10 mouse cellular contexts compared by ENCODE assay signal in genomic region chr17:24248641-24249040, GRCm38 (mm10). TPM values are rescaled to one million over a fixed set of nuclear protein-coding genes. Genes with fewer than 3 reads are reported as not detected.
DNase-seq lines count a peak whose midpoint lies in the region; ATAC-seq and TF ChIP-seq lines count a peak whose summit lies in the region.
"Had no signal": no experiment of that assay in that cellular context is flagged by ENCODE, and none has a peak within 500 bp of the region (broad histone marks: within the 10 kb centered on the region; RNA-seq: fewer than 3 reads in every experiment).

No protein-coding gene starts in this region.

- peaks cover 11% of the 10 kb centered on the region for H3K9me3 ChIP-seq in forebrain, embryonic 13.5 days (replicated peaks)
- H3K9me3 ChIP-seq in forebrain, embryonic 15.5 days = peaks cover 3% of the 10 kb centered on the region; the same call in 1 of the 2 replicates
- peaks cover 8% of the 10 kb centered on the region for H3K9me3 ChIP-seq in liver, embryonic 11.5 days (ENCODE audit: control insufficient read depth, low read length)
- H3K9me3 ChIP-seq in CH12.LX (replicated peaks; ENCODE audit: low read length) = peaks cover 13% of the 10 kb centered on the region
- no peaks in the 10 kb centered on the region for H3K9me3 ChIP-seq in liver, postnatal 0 days (ENCODE audit: low read length)

- TF ChIP-seq CTCF in CH12.LX (conservative IDR thresholded peaks at IDR 0.05 in 1 of 2, IDR thresholded peaks at IDR 0.05 in 1 of 2; ENCODE audit: low read depth in 2 of 2, low read length in 2 of 2) = peak; percentile 23 to 27; a peak in 1 of 4 replicates
- TF ChIP-seq CTCF in liver, postnatal 0 days (IDR thresholded peaks at IDR 0.05; ENCODE audit: low read depth) = peak; percentile 52

- 96% methylated on average over 2 of the region's 2 CpGs for WGBS in forebrain, embryonic 13.5 days
- WGBS in forebrain, embryonic 15.5 days = 93% methylated on average over 2 of the region's 2 CpGs
- 93% methylated on average over 2 of the region's 2 CpGs for WGBS in liver, embryonic 11.5 days
- 97% methylated on average over 2 of the region's 2 CpGs for WGBS in liver, postnatal 0 days (ENCODE audit: insufficient replicate concordance)

- no peak for DNase-seq in liver, embryonic 11.5 days (ENCODE audit: low spot score)
- DNase-seq in liver = no peak
- peak; percentile 30 for DNase-seq in CH12.LX (ENCODE audit: extremely low read depth)
- DNase-seq in liver, postnatal 0 days = no peak
- DNase-seq in right cerebral cortex, postnatal 10 days (ENCODE audit: low spot score in 2 of 2) = no peak
- DNase-seq in adrenal gland, adult 8-10 months = no peak
- DNase-seq: cerebellum, adult 2 months had no signal

- dilution Hi-C loops in CH12.LX (cut with MboI; ENCODE audit: extremely low pct_ligation_motif_present, extremely low pct_unique_long_range_greater_than_20kb, low sequenced_read_pairs) = no loop called here

- no peak for TF ChIP-seq POLR2A in CH12.LX (IDR thresholded peaks at IDR 0.05; ENCODE audit: low read depth, low read length)

- TF ChIP-seq EP300 in CH12.LX (IDR thresholded peaks at IDR 0.05; ENCODE audit: low read length) = no peak
- no peak for TF ChIP-seq EP300 in liver, postnatal 0 days (IDR thresholded peaks at IDR 0.05; ENCODE audit: low read depth)

- ATAC-seq in forebrain, embryonic 13.5 days = no peak
- ATAC-seq in forebrain, embryonic 15.5 days (replicated peaks) = no peak
- ATAC-seq in liver, embryonic 11.5 days (replicated peaks; ENCODE audit: low FRiP score) = no peak
- no peak for ATAC-seq in liver, postnatal 0 days
- ATAC-seq: midbrain, embryonic 16.5 days had no signal

- H3K4me3 ChIP-seq in forebrain, embryonic 13.5 days = 0 out of 2 replicates have a peak overlapping the region, but pooled peaks have one; percentile 4
- H3K4me3 ChIP-seq in forebrain, embryonic 15.5 days = no peak overlapping the region
- no peak overlapping the region for H3K4me3 ChIP-seq in liver, embryonic 11.5 days (ENCODE audit: low read depth, low read length)
- H3K4me3 ChIP-seq in CH12.LX (replicated peaks in 1 of 3; ENCODE audit: low read depth in 2 of 3, low read length in 2 of 3, poor library complexity in 1 of 3) = no peak overlapping the region
- H3K4me3 ChIP-seq in liver, postnatal 0 days (ENCODE audit: low read depth, low read length) = no peak overlapping the region; the same call in 1 of the 2 replicates

- H3K79me2 ChIP-seq in CH12.LX (replicated peaks; ENCODE audit: control insufficient read depth, extremely low read depth, insufficient read depth, poor library complexity, severe bottlenecking) = peaks cover 15% of the 10 kb centered on the region

- no peak overlapping the region for H3K4me2 ChIP-seq in forebrain, embryonic 13.5 days
- no peak overlapping the region for H3K4me2 ChIP-seq in forebrain, embryonic 15.5 days (replicated peaks)
- H3K4me2 ChIP-seq in liver, embryonic 11.5 days = peak overlapping the region; percentile 99; the same call in 1 of the 2 replicates
- H3K4me2 ChIP-seq in CH12.LX (ENCODE audit: insufficient read depth, low read depth, poor library complexity, severe bottlenecking) = no peak overlapping the region
- no peak overlapping the region for H3K4me2 ChIP-seq in liver, postnatal 0 days (ENCODE audit: low read depth, low read length)

- TF ChIP-seq RAD21 in CH12.LX (IDR thresholded peaks at IDR 0.05; ENCODE audit: low read depth, low read length) = no peak

- no peak overlapping the region for H3K9ac ChIP-seq in forebrain, embryonic 13.5 days
- H3K9ac ChIP-seq in forebrain, embryonic 15.5 days (replicated peaks) = no peak overlapping the region
- no peak overlapping the region for H3K9ac ChIP-seq in liver, embryonic 11.5 days (ENCODE audit: low read depth, low read length)
- no peak overlapping the region for H3K9ac ChIP-seq in CH12.LX (ENCODE audit: insufficient read depth, low read depth)
- no peak overlapping the region for H3K9ac ChIP-seq in liver, postnatal 0 days (replicated peaks)

- H3K27me3 ChIP-seq in forebrain, embryonic 13.5 days = no peaks in the 10 kb centered on the region
- no peaks in the 10 kb centered on the region for H3K27me3 ChIP-seq in forebrain, embryonic 15.5 days
- no peaks in the 10 kb centered on the region for H3K27me3 ChIP-seq in liver, embryonic 11.5 days (replicated peaks; ENCODE audit: control insufficient read depth, insufficient read depth, low read length)
- H3K27me3 ChIP-seq in CH12.LX (replicated peaks) = no peaks in the 10 kb centered on the region
- H3K27me3 ChIP-seq in liver, postnatal 0 days (ENCODE audit: insufficient read depth, low read length) = no peaks in the 10 kb centered on the region

- peaks cover 20% of the 10 kb centered on the region for H3K4me1 ChIP-seq in forebrain, embryonic 13.5 days
- H3K4me1 ChIP-seq in forebrain, embryonic 15.5 days = peaks cover 18% of the 10 kb centered on the region
- peaks cover 12% of the 10 kb centered on the region for H3K4me1 ChIP-seq in liver, embryonic 11.5 days (replicated peaks; ENCODE audit: control insufficient read depth, insufficient read depth, low read length)
- peaks cover 5 to 22% of the 10 kb centered on the region in 2 experiments; a peak in 3 of 4 replicates for H3K4me1 ChIP-seq in CH12.LX (ENCODE audit: control insufficient read depth in 1 of 2, insufficient read depth in 2 of 2)
- H3K4me1 ChIP-seq in liver, postnatal 0 days (ENCODE audit: insufficient read depth) = peaks cover 14% of the 10 kb centered on the region

- in situ Hi-C loops in CH12.LX (cut with MboI; ENCODE audit: low pct_ligation_motif_present, low pct_unique_long_range_greater_than_20kb, low sequenced_read_pairs) = no loop called here

- H3K27ac ChIP-seq in forebrain, embryonic 13.5 days = no peak overlapping the region
- H3K27ac ChIP-seq in forebrain, embryonic 15.5 days (replicated peaks) = no peak overlapping the region
- no peak overlapping the region for H3K27ac ChIP-seq in liver, embryonic 11.5 days (ENCODE audit: low read depth, low read length)
- H3K27ac ChIP-seq in CH12.LX (ENCODE audit: insufficient read depth, low read depth) = no peak overlapping the region
- H3K27ac ChIP-seq in liver, postnatal 0 days (ENCODE audit: low read depth) = no peak overlapping the region

- H3K36me3 ChIP-seq in forebrain, embryonic 13.5 days (ENCODE audit: poor library complexity, severe bottlenecking) = peaks cover 46% of the 10 kb centered on the region
- H3K36me3 ChIP-seq in forebrain, embryonic 15.5 days = peaks cover 31% of the 10 kb centered on the region
- peaks cover 44% of the 10 kb centered on the region for H3K36me3 ChIP-seq in liver, embryonic 11.5 days (ENCODE audit: control insufficient read depth, insufficient read depth, low read length)
- H3K36me3 ChIP-seq in CH12.LX (replicated peaks in 1 of 2; ENCODE audit: control insufficient read depth in 1 of 2, insufficient read depth in 1 of 2, low read length in 1 of 2) = peaks cover 33 to 45% of the 10 kb centered on the region in 2 experiments
- H3K36me3 ChIP-seq in liver, postnatal 0 days (replicated peaks; ENCODE audit: insufficient read depth, low read length) = peaks cover 47% of the 10 kb centered on the region

TF ChIP-seq in CH12.LX, 34 proteins besides CTCF, POLR2A, EP300 and RAD21 (continues in another document):
- no peak for TF ChIP-seq SMC3 (IDR thresholded peaks at IDR 0.05; ENCODE audit: low read depth, low read length)
- no peak for TF ChIP-seq CHD2 (IDR thresholded peaks at IDR 0.05; ENCODE audit: low read length)
- TF ChIP-seq POLR2AphosphoS2 (IDR thresholded peaks at IDR 0.05; ENCODE audit: low read depth, low read length) = no peak

RNA-seq across cellular contexts. Expression of gene Ccnf, which starts 2.6 kb away (rescaled TPM):
- polyA plus RNA-seq in forebrain, embryonic 13.5 days (2015; fragmentation: Nextera tagmentation; extraction: Ambion mirVana) = 60.2 and 66.1 TPM in 2 replicates
- polyA plus RNA-seq in forebrain, embryonic 15.5 days (2015; fragmentation: Nextera tagmentation; extraction: Ambion mirVana) = 30.1 and 32.7 TPM in 2 replicates
- polyA plus RNA-seq in liver, embryonic 11.5 days (2014; fragmentation: Nextera tagmentation; extraction: Ambion mirVana) = 95.6 and 107 TPM in 2 replicates
- total RNA-seq in CH12.LX (2012; rRNA removed) = 40.1 and 40.9 TPM in 2 replicates
- 26.4 and 27.7 TPM in 2 replicates for total RNA-seq in CH12.LX (2014; rRNA removed)
- polyA plus RNA-seq in CH12.LX (2012; ENCODE audit: insufficient read length, low read depth) = 57.6 and 60.7 TPM in 2 replicates
- 26.2 and 29.6 TPM in 2 replicates for polyA plus RNA-seq in liver, postnatal 0 days (2015; fragmentation: Nextera tagmentation; extraction: Ambion mirVana)
- 1 to 10 TPM; 1.9 to 3.6 (median 2.7) TPM for total RNA-seq in adrenal gland, adult 8-10 months (2022)

RNA-seq across cellular contexts. Expression of gene Tedc2, which starts 28.0 kb away (rescaled TPM):
- polyA plus RNA-seq in forebrain, embryonic 13.5 days (2015; fragmentation: Nextera tagmentation; extraction: Ambion mirVana) = 14.8 and 15.4 TPM in 2 replicates
- polyA plus RNA-seq in forebrain, embryonic 15.5 days (2015; fragmentation: Nextera tagmentation; extraction: Ambion mirVana) = 13.0 and 13.5 TPM in 2 replicates
- 16.6 and 17.2 TPM in 2 replicates for polyA plus RNA-seq in liver, embryonic 11.5 days (2014; fragmentation: Nextera tagmentation; extraction: Ambion mirVana)
- 11.8 and 13.6 TPM in 2 replicates for total RNA-seq in CH12.LX (2012; rRNA removed)
- 14.1 and 14.7 TPM in 2 replicates for total RNA-seq in CH12.LX (2014; rRNA removed)
- 14.1 and 14.5 TPM in 2 replicates for polyA plus RNA-seq in CH12.LX (2012; ENCODE audit: insufficient read length, low read depth)
- polyA plus RNA-seq in liver, postnatal 0 days (2015; fragmentation: Nextera tagmentation; extraction: Ambion mirVana) = 6.7 and 7.4 TPM in 2 replicates
- total RNA-seq in adrenal gland, adult 8-10 months (2022) = 1 to 10 TPM; 6.1 to 9.8 (median 7.6) TPM

RNA-seq across cellular contexts. Expression of gene Ntn3, which starts 39.3 kb away (rescaled TPM):
- 2.4 and 2.9 TPM in 2 replicates for polyA plus RNA-seq in forebrain, embryonic 13.5 days (2015; fragmentation: Nextera tagmentation; extraction: Ambion mirVana)
- polyA plus RNA-seq in forebrain, embryonic 15.5 days (2015; fragmentation: Nextera tagmentation; extraction: Ambion mirVana) = 4.9 and 5.2 TPM in 2 replicates
- 2.3 and 2.7 TPM in 2 replicates for polyA plus RNA-seq in liver, embryonic 11.5 days (2014; fragmentation: Nextera tagmentation; extraction: Ambion mirVana)
- 0.08 TPM in 2 replicates for total RNA-seq in CH12.LX (2012; rRNA removed)
- not detected in 2 replicates for total RNA-seq in CH12.LX (2014; rRNA removed)
- 0.10 TPM in 1 of 2 replicates, not detected in the other for polyA plus RNA-seq in CH12.LX (2012; ENCODE audit: insufficient read length, low read depth)
- polyA plus RNA-seq in liver, postnatal 0 days (2015; fragmentation: Nextera tagmentation; extraction: Ambion mirVana) = 0.37 and 0.45 TPM in 2 replicates
- 1 to 10 TPM; 1.7 to 4.2 (median 2.9) TPM for total RNA-seq in adrenal gland, adult 8-10 months (2022)

RNA-seq across cellular contexts. Expression of gene Tbc1d24, which starts 43.3 kb away (rescaled TPM):
- 10.6 and 12.2 TPM in 2 replicates for polyA plus RNA-seq in forebrain, embryonic 13.5 days (2015; fragmentation: Nextera tagmentation; extraction: Ambion mirVana)
- 18.8 and 19.5 TPM in 2 replicates for polyA plus RNA-seq in forebrain, embryonic 15.5 days (2015; fragmentation: Nextera tagmentation; extraction: Ambion mirVana)
- polyA plus RNA-seq in liver, embryonic 11.5 days (2014; fragmentation: Nextera tagmentation; extraction: Ambion mirVana) = 13.3 and 14.5 TPM in 2 replicates
- total RNA-seq in CH12.LX (2012; rRNA removed) (4.2 and 4.8 TPM in 2 replicates), CH12.LX (2014; rRNA removed) (3.5 and 4.5 TPM in 2 replicates)
- 5.8 and 6.6 TPM in 2 replicates for polyA plus RNA-seq in CH12.LX (2012; ENCODE audit: insufficient read length, low read depth)
- polyA plus RNA-seq in liver, postnatal 0 days (2015; fragmentation: Nextera tagmentation; extraction: Ambion mirVana) = 2.0 and 4.2 TPM in 2 replicates
- 10 to 100 TPM; 18.8 to 24.3 (median 23.8) TPM for total RNA-seq in adrenal gland, adult 8-10 months (2022)
